Mouse (Mus musculus) MEL (cell line): ENCODE results near the gene Gm49387. TPM values are rescaled to one million over a fixed set of nuclear protein-coding genes. Genes with fewer than 3 reads are reported as not detected.

Experiments
- DNase-seq: peaks from one replicate; pipeline ENCODE4 v3.0.0; 2011; ENCODE audit warnings: low read depth, low spot score
- H3K27ac ChIP-seq: 2 replicates; pipeline ENCODE4 v1.5.1; 2012; ENCODE audit warnings: low read depth, mild to moderate bottlenecking, control low read depth, low read length, moderate library complexity; ENCODE audit not compliant: control insufficient read depth
- H3K27me3 ChIP-seq, 2 experiments: fragments of 150-350 bp in 1 of 2; sonication (generic) in 1 of 2; 2 replicates each; pipeline ENCODE4 v1.6.1; 2012; ENCODE audit warnings: low read length in 2 of 2, mild to moderate bottlenecking in 2 of 2, improper control_type of control experiment in 1 of 2, moderate library complexity in 1 of 2; ENCODE audit not compliant: insufficient read depth in 2 of 2, control insufficient read depth in 1 of 2
- H3K36me3 ChIP-seq, 2 experiments: 2 replicates each; pipeline ENCODE4 v1.6.1; 2012 to 2014; ENCODE audit warnings: low read length in 2 of 2, improper control_type of control experiment in 1 of 2, inconsistent platforms in 1 of 2, mild to moderate bottlenecking in 1 of 2; ENCODE audit not compliant: insufficient read depth in 2 of 2, control insufficient read depth in 1 of 2
- H3K4me1 ChIP-seq, 2 experiments: fragments of 150-350 bp in 1 of 2; sonication (generic) in 1 of 2; 2 replicates each; pipeline ENCODE4 v1.6.1; 2012; ENCODE audit warnings: low read length in 2 of 2, improper control_type of control experiment in 1 of 2, mild to moderate bottlenecking in 1 of 2; ENCODE audit not compliant: insufficient read depth in 2 of 2, control insufficient read depth in 1 of 2
- H3K4me3 ChIP-seq, 2 experiments: fragments of 150-350 bp in 1 of 2; sonication (generic) in 1 of 2; 2 replicates each; pipeline ENCODE4 v1.5.1; 2012; ENCODE audit warnings: low read depth in 2 of 2, low read length in 2 of 2, mild to moderate bottlenecking in 2 of 2, moderate library complexity in 2 of 2, control low read depth in 1 of 2, improper control_type of control experiment in 1 of 2; ENCODE audit not compliant: control insufficient read depth in 1 of 2, insufficient read depth in 1 of 2
- H3K79me2 ChIP-seq: 2 replicates; pipeline ENCODE4 v1.6.1; 2012; ENCODE audit warnings: mild to moderate bottlenecking, low read length, moderate library complexity; ENCODE audit not compliant: control insufficient read depth, poor library complexity, insufficient read depth
- H3K9ac ChIP-seq: 2 replicates; pipeline ENCODE4 v1.6.1; 2012; ENCODE audit warnings: low read depth, mild to moderate bottlenecking, control low read depth, low read length, moderate library complexity; ENCODE audit not compliant: control insufficient read depth, poor library complexity, severe bottlenecking
- H3K9me3 ChIP-seq: fragments of 150-350 bp; sonication (generic); replicated peaks from 2 replicates; pipeline ENCODE4 v1.6.1; 2012; ENCODE audit warnings: mild to moderate bottlenecking, low read length, improper control_type of control experiment, moderate library complexity; ENCODE audit not compliant: insufficient read depth
- CTCF ChIP-seq, 3 experiments: IDR thresholded peaks in 2 of 3; conservative IDR thresholded peaks in 1 of 3; 2 replicates each; pipeline ENCODE4 v1.5.1; 2011 to 2012; ENCODE audit warnings: low read length in 3 of 3, low read depth in 2 of 3, mild to moderate bottlenecking in 2 of 3, improper control_type of control experiment in 1 of 3, inconsistent platforms in 1 of 3, mixed read lengths in 1 of 3, moderate library complexity in 1 of 3; ENCODE audit not compliant: control insufficient read depth in 1 of 3, insufficient read depth in 1 of 3, poor library complexity in 1 of 3, severe bottlenecking in 1 of 3
- ELF1 ChIP-seq: IDR thresholded peaks from 2 replicates; pipeline ENCODE4 v1.6.1; 2014; ENCODE audit warnings: low read depth, mild to moderate bottlenecking, inconsistent platforms, low read length, improper control_type of control experiment, moderate library complexity
- ETS1 ChIP-seq: IDR thresholded peaks from 2 replicates; pipeline ENCODE4 v1.6.1; 2012; ENCODE audit warnings: low read depth, mild to moderate bottlenecking, inconsistent platforms, low read length, improper control_type of control experiment, moderate library complexity
- KAT2A ChIP-seq: conservative IDR thresholded peaks from 2 replicates; pipeline ENCODE4 v1.6.1; 2012; ENCODE audit warnings: low read depth, low read length, improper control_type of control experiment, inconsistent platforms
- MAX ChIP-seq: IDR thresholded peaks from 2 replicates; pipeline ENCODE4 v1.6.1; 2011; ENCODE audit warnings: low read length, improper control_type of control experiment
- NRF1 ChIP-seq: IDR thresholded peaks from 2 replicates; pipeline ENCODE4 v1.6.1; 2014; ENCODE audit warnings: low read depth, mild to moderate bottlenecking, inconsistent platforms, low read length, improper control_type of control experiment, moderate library complexity; ENCODE audit not compliant: poor library complexity, insufficient read depth, severe bottlenecking
- POLR2AphosphoS2 ChIP-seq: IDR thresholded peaks from 2 replicates; pipeline ENCODE4 v1.6.1; 2011; ENCODE audit warnings: low read length, improper control_type of control experiment
- RCOR1 ChIP-seq: IDR thresholded peaks from 2 replicates; pipeline ENCODE4 v1.6.1; 2012; ENCODE audit warnings: low read depth, mild to moderate bottlenecking, inconsistent platforms, low read length, improper control_type of control experiment
- SMC3 ChIP-seq: IDR thresholded peaks from 2 replicates; pipeline ENCODE4 v1.6.1; 2011; ENCODE audit warnings: low read depth, low read length, improper control_type of control experiment
- TCF12 ChIP-seq: IDR thresholded peaks from 2 replicates; pipeline ENCODE4 v1.6.1; 2014; ENCODE audit warnings: low read depth, mild to moderate bottlenecking, inconsistent platforms, low read length, improper control_type of control experiment, moderate library complexity
- ZC3H11A ChIP-seq: IDR thresholded peaks from 2 replicates; pipeline ENCODE4 v1.6.1; 2012; ENCODE audit warnings: low read depth, mild to moderate bottlenecking, inconsistent platforms, low read length, improper control_type of control experiment
- ZMIZ1 ChIP-seq: IDR thresholded peaks from 2 replicates; pipeline ENCODE4 v1.6.1; 2012; ENCODE audit warnings: low read depth, mild to moderate bottlenecking, inconsistent platforms, low read length, improper control_type of control experiment, moderate library complexity
- ZNF384 ChIP-seq: IDR thresholded peaks from 2 replicates; pipeline ENCODE4 v1.6.1; 2012; ENCODE audit warnings: low read depth, mild to moderate bottlenecking, inconsistent platforms, low read length, improper control_type of control experiment
- polyA plus RNA-seq, 2 experiments: library from polyadenylated mRNA; stranded (reverse) in 1 of 2; unstranded in 1 of 2; fragments of >175 nt in 1 of 2; fragments of >200 nt in 1 of 2; gene quantifications; 2 replicates each; pipeline versions ENCODE4 v1.2.1 to v1.2.4; 2012; ENCODE audit warnings: low replicate concordance in 2 of 2, low read depth in 1 of 2; ENCODE audit not compliant: insufficient read length in 2 of 2, insufficient read depth in 1 of 2, missing spikeins in 1 of 2
- total RNA-seq: library from RNA; depleted of rRNA; stranded (reverse); fragments of 300-350 nt; gene quantifications from 2 replicates; pipeline ENCODE4 v1.2.3, GENCODE M21; 2012

Gene Gm49387
- total and polyA plus RNA-seq, 3 experiments, result 0.14 TPM; not detected in 2

DNA sequence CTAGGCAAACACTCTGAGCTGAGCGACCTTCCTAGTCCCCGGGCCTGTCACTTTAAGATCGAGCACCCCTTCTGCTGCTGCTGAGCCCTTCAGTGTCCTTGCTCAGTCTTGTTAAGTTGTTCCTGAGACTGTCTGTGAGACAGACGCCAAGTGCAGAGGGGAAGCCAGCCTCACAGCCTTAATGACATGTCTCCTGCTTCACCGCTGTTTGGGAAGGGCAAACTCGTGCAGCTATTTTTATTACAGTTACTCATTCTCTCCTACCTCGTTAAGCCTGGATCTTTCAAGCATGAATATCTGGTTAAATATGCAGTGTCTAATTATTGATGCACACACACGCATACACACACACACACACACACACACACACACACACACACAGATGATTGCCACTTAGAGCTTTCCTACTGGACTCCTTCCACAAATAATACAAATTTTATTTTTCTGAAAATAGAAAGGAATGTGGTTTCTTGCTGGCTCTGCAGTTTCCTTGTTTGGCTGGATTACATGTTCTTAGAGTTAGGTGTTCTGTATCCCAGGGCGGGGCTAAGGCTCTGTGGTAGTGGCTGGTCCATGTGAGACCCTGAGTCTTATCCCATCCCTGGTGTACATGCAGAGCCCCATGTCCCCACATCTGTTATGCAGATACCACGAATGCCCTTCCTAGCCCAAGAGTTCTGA is 19.0 kb upstream of the Gm49387 start:
- no peak for TF ChIP-seq KAT2A
- TF ChIP-seq SMC3, result no peak
- no peak for TF ChIP-seq TCF12
- TF ChIP-seq ZMIZ1, result no peak
- Histone ChIP-seq H3K27me3 (no peaks in the 10 kb centered on the region), H3K27ac (no peak overlapping the region; the same call in 1 of the 2 replicates), H3K36me3 (peaks cover 0 to 25% of the 10 kb centered on the region in 2 experiments; a peak in 2 of 4 replicates), H3K4me1 (peaks cover 14 to 30% of the 10 kb centered on the region in 2 experiments), H3K79me2 (peaks cover 5% of the 10 kb centered on the region), H3K4me3 (no peak overlapping the region), H3K9ac (no peak overlapping the region), H3K9me3 (no peaks in the 10 kb centered on the region)
- DNase-seq, result no peak

DNA sequence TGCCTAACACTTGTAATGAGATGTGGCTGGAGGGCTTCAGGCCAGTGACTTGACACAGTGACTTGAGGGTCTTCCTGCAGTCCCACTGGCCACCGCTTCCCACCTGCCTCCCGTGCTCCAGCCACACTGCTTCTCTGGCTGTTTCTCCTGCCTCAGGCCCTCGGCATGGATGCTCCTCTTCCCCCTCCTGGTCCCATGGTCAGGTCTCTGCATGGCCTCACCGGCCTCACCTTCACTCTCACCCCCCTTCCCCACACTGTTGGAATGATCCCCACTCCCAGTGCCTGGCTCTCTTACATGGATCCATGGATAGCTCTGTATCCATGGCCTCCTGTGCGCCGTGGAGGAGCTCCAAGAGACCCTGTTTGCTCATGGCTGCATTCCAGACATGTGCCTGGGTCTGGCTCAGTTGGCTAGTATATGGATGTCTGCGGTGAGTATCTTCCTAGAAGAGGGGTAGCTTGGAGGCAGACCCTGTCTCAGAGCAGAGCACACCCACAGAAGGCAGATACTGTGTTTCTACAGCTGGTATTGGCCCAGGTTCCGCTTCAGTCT is 17.5 kb upstream of the Gm49387 start:
- TF ChIP-seq CTCF (IDR thresholded peaks at IDR 0.05 in 2 of 3, conservative IDR thresholded peaks at IDR 0.05 in 1 of 3; ENCODE audit: control insufficient read depth in 1 of 3, insufficient read depth in 1 of 3, low read depth in 2 of 3, low read length in 3 of 3, poor library complexity in 1 of 3, severe bottlenecking in 1 of 3), result no peak
- TF ChIP-seq MAX, result no peak
- no peak for TF ChIP-seq SMC3
- TF ChIP-seq ETS1, result no peak
- no peak for TF ChIP-seq POLR2AphosphoS2
- no peak for TF ChIP-seq ZC3H11A
- TF ChIP-seq RCOR1, result no peak
- TF ChIP-seq ZNF384, result no peak
- no peak for TF ChIP-seq ELF1
- TF ChIP-seq NRF1, result no peak
- H3K4me1 ChIP-seq, result peaks cover 15 to 33% of the 10 kb centered on the region in 2 experiments
- no peaks in the 10 kb centered on the region for H3K9me3 ChIP-seq
- H3K79me2 ChIP-seq, result peaks cover 7% of the 10 kb centered on the region
- no peak for DNase-seq
- no peak overlapping the region for H3K9ac ChIP-seq
- H3K36me3 ChIP-seq, result peaks cover 0 to 29% of the 10 kb centered on the region in 2 experiments; a peak in 2 of 4 replicates
- no peaks in the 10 kb centered on the region for H3K27me3 ChIP-seq
- no peak overlapping the region for H3K4me3 ChIP-seq
- H3K27ac ChIP-seq, result no peak overlapping the region
